Mouse (Mus musculus) myocyte (in vitro differentiated cells): Measurements from ENCODE around the gene Krt80.

Experiments used
- POLR2A ChIP-seq: IDR thresholded peaks from one replicate; pipeline ENCODE4 v1.6.1; 2011; ENCODE audit warnings: low read depth, mild to moderate bottlenecking, control low read depth, moderate library complexity; ENCODE audit not compliant: insufficient read length
- POLR2AphosphoS2 ChIP-seq: IDR thresholded peaks from one replicate; pipeline ENCODE4 v1.6.1; 2011; ENCODE audit warnings: low read depth, control low read depth; ENCODE audit not compliant: insufficient read length

DNA sequence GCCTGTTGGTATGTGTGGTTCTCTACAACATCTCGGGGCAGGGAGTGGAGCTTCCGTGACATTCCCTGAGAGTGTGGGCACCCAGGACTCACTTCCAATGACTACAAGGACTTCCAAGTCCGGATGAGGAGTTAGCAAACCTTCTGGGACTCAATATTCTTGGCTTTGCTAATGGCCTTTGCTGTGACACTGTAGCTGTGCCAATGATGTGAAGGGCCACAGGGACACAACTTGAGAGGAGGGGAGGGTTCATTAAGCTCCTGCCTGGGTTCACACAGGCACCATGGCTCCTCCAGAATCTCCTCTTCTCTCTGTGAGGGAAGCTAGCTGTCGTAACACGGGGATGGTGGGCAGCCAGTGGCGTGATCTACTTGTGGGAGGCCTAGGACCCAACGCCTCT is 47.3 kb downstream of the Krt80 start:
- TF ChIP-seq POLR2A (no peak), POLR2AphosphoS2 (no peak)
